15 mouse cellular contexts compared by ENCODE assay signal in the genomic region with DNA sequence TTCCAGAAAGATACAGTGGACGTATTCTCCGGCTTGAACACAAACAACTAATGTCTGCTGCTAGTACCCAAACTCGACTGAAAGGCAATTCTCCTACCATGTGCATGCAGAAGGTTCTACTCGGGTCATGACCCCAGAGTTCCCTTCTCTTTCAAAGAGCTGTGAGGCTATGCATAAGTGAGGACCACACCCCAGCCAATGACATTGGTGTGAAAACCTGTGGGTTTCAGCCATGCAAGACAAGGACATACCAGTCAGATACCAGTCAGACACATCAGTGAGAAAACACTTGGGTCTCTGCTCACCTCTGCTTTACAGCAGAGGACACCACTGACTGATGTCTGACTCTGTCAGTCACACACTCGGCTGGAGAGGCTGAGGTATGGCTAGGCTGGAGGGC.
"Had no signal": no experiment of that assay in that cellular context is flagged by ENCODE, and none has a peak within 500 bp of the region (broad histone marks: within the 10 kb centered on the region; RNA-seq: fewer than 3 reads in every experiment).

No protein-coding gene starts in this region.

- H3K27ac ChIP-seq: lung, embryonic 15.5 days; macrophage; midbrain, embryonic 15.5 days; neural tube, embryonic 12.5 days; stomach, embryonic 15.5 days; stomach, postnatal 0 days had no signal

- ATAC-seq: lung, postnatal 0 days; midbrain, embryonic 15.5 days had no signal

- H3K4me2 ChIP-seq: lung, embryonic 15.5 days; midbrain, embryonic 15.5 days; neural tube, embryonic 12.5 days; stomach, embryonic 15.5 days had no signal

- H3K9ac ChIP-seq: lung, embryonic 15.5 days; midbrain, embryonic 15.5 days; neural tube, embryonic 12.5 days; stomach, embryonic 15.5 days had no signal

- H3K27me3 ChIP-seq: lung, embryonic 15.5 days; midbrain, embryonic 15.5 days; neural tube, embryonic 12.5 days; stomach, embryonic 15.5 days had no signal

- H3K4me3 ChIP-seq: lung, embryonic 15.5 days; megakaryocyte, embryonic 14.5 days; midbrain, embryonic 15.5 days; neural tube, embryonic 12.5 days; stomach, embryonic 15.5 days had no signal

- DNase-seq: lung, adult 2 months; lung, postnatal 14 days; lung, postnatal 36 days; right cerebral cortex, postnatal 14 days; thymus, adult 2 months; thymus, postnatal 25 days; thymus, postnatal 4 days had no signal

- H3K36me3 ChIP-seq: lung, embryonic 15.5 days; midbrain, embryonic 15.5 days; neural tube, embryonic 12.5 days; stomach, embryonic 15.5 days had no signal

- H3K4me1 ChIP-seq: megakaryocyte, embryonic 14.5 days had no signal

- H3K9me3 ChIP-seq: lung, embryonic 15.5 days; midbrain, embryonic 15.5 days; neural tube, embryonic 12.5 days; stomach, embryonic 15.5 days had no signal
